ENCODE assay signal across 9 mouse cellular contexts in the genomic region with DNA sequence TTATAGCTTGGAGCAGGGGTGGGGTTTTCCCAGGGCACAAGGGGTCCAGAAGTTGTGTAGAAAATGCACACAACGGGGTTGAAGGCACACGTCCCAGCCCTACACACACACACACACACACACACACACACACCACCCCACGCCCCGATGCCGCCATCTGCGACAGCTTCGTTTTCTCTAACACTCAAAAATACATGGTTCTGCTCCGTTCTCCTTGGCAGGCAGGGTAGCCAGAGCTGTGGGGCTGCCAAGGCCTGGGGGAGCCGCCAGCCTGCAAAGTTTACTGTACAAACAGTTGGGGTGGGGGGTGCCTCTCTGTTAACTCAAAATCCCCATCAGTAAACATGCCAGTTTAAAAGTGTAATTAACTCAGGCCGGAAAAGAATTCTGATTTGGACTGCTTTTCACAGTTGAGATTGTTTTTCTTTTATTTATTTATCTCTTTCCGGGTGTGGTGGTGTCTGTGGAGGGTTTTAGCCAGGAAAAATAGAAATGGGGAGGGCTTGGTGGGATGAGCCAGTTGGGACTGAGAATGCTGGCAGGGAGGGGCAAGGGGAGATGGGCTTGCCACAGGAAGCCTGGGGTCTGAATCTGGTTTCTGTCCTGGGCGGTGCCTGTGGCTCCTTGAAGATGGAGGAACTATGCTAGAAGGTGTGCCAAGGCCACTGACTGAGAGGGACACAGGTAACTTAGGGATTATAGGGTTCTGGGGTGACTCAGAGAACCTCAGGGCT.
DNase-seq lines count a peak whose midpoint lies in the region; ATAC-seq and TF ChIP-seq lines count a peak whose summit lies in the region.
"Had no signal": no experiment of that assay in that cellular context is flagged by ENCODE, and none has a peak within 500 bp of the region (broad histone marks: within the 10 kb centered on the region; RNA-seq: fewer than 3 reads in every experiment).

No protein-coding gene starts in this region.

- H3K27me3 ChIP-seq in lung, embryonic 14.5 days (ENCODE audit: insufficient read depth, low read length), result no peaks in the 10 kb centered on the region
- no peaks in the 10 kb centered on the region for H3K27me3 ChIP-seq in forebrain, embryonic 15.5 days

- peak; percentile 70 for DNase-seq in lung, embryonic 14.5 days
- no peak for DNase-seq in lung, postnatal 25 days (ENCODE audit: low spot score)
- peak; percentile 65 to 68 for DNase-seq in layer of hippocampus, postnatal 25 days (ENCODE audit: extremely low spot score in 1 of 2, low spot score in 1 of 2)
- DNase-seq in right cerebral cortex, postnatal 25 days, result peak; percentile 58
- DNase-seq in thymus, postnatal 0 days (ENCODE audit: low spot score), result no peak
- no peak for DNase-seq in adrenal gland, postnatal 14 days
- DNase-seq in thymus, postnatal 36 days, result no peak
- DNase-seq: kidney, adult 9 months had no signal

- ATAC-seq in lung, embryonic 14.5 days (ENCODE audit: insufficient read depth), result peak; percentile 52
- peak; percentile 43 for ATAC-seq in forebrain, embryonic 15.5 days (replicated peaks)

- no peak overlapping the region; the same call in 1 of the 2 replicates for H3K9ac ChIP-seq in lung, embryonic 14.5 days
- no peak overlapping the region for H3K9ac ChIP-seq in forebrain, embryonic 15.5 days (replicated peaks)

- 36% methylated on average over 12 of the region's 12 CpGs for WGBS in lung, embryonic 14.5 days
- WGBS in forebrain, embryonic 15.5 days, result 45% methylated on average over 12 of the region's 12 CpGs

- no peaks in the 10 kb centered on the region for H3K9me3 ChIP-seq in lung, embryonic 14.5 days (ENCODE audit: low read depth, low read length)
- H3K9me3 ChIP-seq in forebrain, embryonic 15.5 days, result no peaks in the 10 kb centered on the region

- peaks cover 21% of the 10 kb centered on the region for H3K36me3 ChIP-seq in lung, embryonic 14.5 days (ENCODE audit: insufficient read depth)
- peaks cover 4% of the 10 kb centered on the region; the same call in 1 of the 2 replicates for H3K36me3 ChIP-seq in forebrain, embryonic 15.5 days

- peaks cover 8% of the 10 kb centered on the region for H3K4me1 ChIP-seq in lung, embryonic 14.5 days (ENCODE audit: insufficient read depth)
- H3K4me1 ChIP-seq in forebrain, embryonic 15.5 days, result peaks cover 51% of the 10 kb centered on the region

- peak overlapping the region; percentile 86 for H3K27ac ChIP-seq in lung, embryonic 14.5 days (ENCODE audit: low read depth)
- H3K27ac ChIP-seq in forebrain, embryonic 15.5 days (replicated peaks), result peak overlapping the region; percentile 32; the same call in 1 of the 2 replicates

- no peak for TF ChIP-seq CTCF in lung, embryonic 14.5 days (IDR thresholded peaks at IDR 0.05; ENCODE audit: low read depth)

- H3K4me2 ChIP-seq in lung, embryonic 14.5 days, result peak overlapping the region; percentile 50; the same call in 1 of the 2 replicates
- no peak overlapping the region for H3K4me2 ChIP-seq in forebrain, embryonic 15.5 days (replicated peaks)

- H3K4me3 ChIP-seq in lung, embryonic 14.5 days (ENCODE audit: low read depth, low read length), result no peak overlapping the region
- H3K4me3 ChIP-seq in forebrain, embryonic 15.5 days, result no peak overlapping the region

Comparison
In these comparisons a context has a peak if more than half of its experiments do, and no peak if none do; other contexts are left out.
1. DNase-seq: peak in lung, embryonic 14.5 days (single experiment), layer of hippocampus, postnatal 25 days (2 of 2) and right cerebral cortex, postnatal 25 days (single experiment); none in lung, postnatal 25 days (single experiment), thymus, postnatal 0 days (single experiment), adrenal gland, postnatal 14 days (single experiment) and thymus, postnatal 36 days (0 of 2).